Mouse (Mus musculus) retina, adult 2 months (tissue): Measurements from ENCODE around the gene Cracr2b.
A peak's percentile ranks its signal among the peaks of the same experiment; 100 is the strongest.

Experiments used
- DNase-seq: peaks from one replicate; pipeline ENCODE4 v3.0.0-alpha.2; 2012; ENCODE audit warnings: low read depth, low spot score

Gene Cracr2b

GRCm38 (mm10) chr7:141460391-141461113, at the start of gene Cracr2b:
TSS of gene Cracr2b (plus strand) at chr7:141461094.
- DNase-seq, result no peak

GRCm38 (mm10) chr7:141411667-141412066, 49.2 kb upstream of the Cracr2b start:
- DNase-seq, result no peak

GRCm38 (mm10) chr7:141413331-141413730, 47.6 kb upstream of the Cracr2b start:
- no peak for DNase-seq

- peak; percentile 100 for DNase-seq
Measured at GRCm38 (mm10) chr7:141413809-141414584, 46.9 kb upstream of the Cracr2b start, which contains the start of gene Gatd1. TSS of gene Gatd1 (minus strand) at chr7:141414136.

- no peak for DNase-seq
Measured at GRCm38 (mm10) chr7:141416144-141416841, 44.6 kb upstream of the Cracr2b start.

GRCm38 (mm10) chr7:141417731-141418681, 42.9 kb upstream of the Cracr2b start:
- no peak for DNase-seq

GRCm38 (mm10) chr7:141418970-141419369, 41.9 kb upstream of the Cracr2b start:
- DNase-seq, result no peak

GRCm38 (mm10) chr7:141420030-141420702, 40.7 kb upstream of the Cracr2b start:
- DNase-seq, result no peak

- DNase-seq, result no peak
Measured at GRCm38 (mm10) chr7:141423811-141424210, 37.1 kb upstream of the Cracr2b start.

GRCm38 (mm10) chr7:141426948-141427730, 33.8 kb upstream of the Cracr2b start:
- no peak for DNase-seq

- no peak for DNase-seq
Measured at GRCm38 (mm10) chr7:141428701-141429100, 32.2 kb upstream of the Cracr2b start.

- DNase-seq, result no peak
Measured at GRCm38 (mm10) chr7:141429310-141429709, 31.6 kb upstream of the Cracr2b start, which contains the start of gene Cend1. TSS of gene Cend1 (minus strand) at chr7:141429491.

- DNase-seq, result no peak
Measured at GRCm38 (mm10) chr7:141429840-141430584, 30.9 kb upstream of the Cracr2b start.

- no peak for DNase-seq
Measured at GRCm38 (mm10) chr7:141430585-141431240, 30.2 kb upstream of the Cracr2b start.

GRCm38 (mm10) chr7:141431434-141432185, 29.3 kb upstream of the Cracr2b start:
- no peak for DNase-seq

- DNase-seq, result no peak
Measured at GRCm38 (mm10) chr7:141432186-141432611, 28.7 kb upstream of the Cracr2b start.

GRCm38 (mm10) chr7:141432741-141433516, 28.0 kb upstream of the Cracr2b start:
- peak; percentile 76 for DNase-seq
